Mouse (Mus musculus) heart, adult 2 months (tissue): ENCODE results near the gene Limch1. TPM values are rescaled to one million over a fixed set of nuclear protein-coding genes. Genes with fewer than 3 reads are reported as not detected.

ENCODE experiments used
- DNase-seq, 2 experiments: peaks; one replicate each; pipeline ENCODE4 v3.0.0; 2021
- H3K27ac ChIP-seq: fragments of 200-600 bp; 2 replicates; pipeline ENCODE4 v1.8.1; 2022
- H3K27me3 ChIP-seq: fragments of 200-500 bp; 2 replicates; pipeline ENCODE4 v1.6.1; 2012; ENCODE audit warnings: mild to moderate bottlenecking, low read length, inconsistent platforms, mixed read lengths; ENCODE audit not compliant: control insufficient read depth, insufficient read depth
- H3K36me3 ChIP-seq: fragments of 200-500 bp; 2 replicates; pipeline ENCODE4 v1.6.1; 2012; ENCODE audit warnings: low read length, inconsistent platforms; ENCODE audit not compliant: control insufficient read depth, insufficient read depth
- H3K4me1 ChIP-seq: fragments of 200-500 bp; 2 replicates; pipeline ENCODE4 v1.6.1; 2011; ENCODE audit warnings: low read length; ENCODE audit not compliant: control insufficient read depth, insufficient read depth
- H3K4me3 ChIP-seq: fragments of 200-600 bp; 2 replicates; pipeline ENCODE4 v1.8.1; 2022
- H3K79me2 ChIP-seq: fragments of 200-500 bp; replicated peaks from 2 replicates; pipeline ENCODE4 v1.6.1; 2012; ENCODE audit warnings: mild to moderate bottlenecking, inconsistent platforms, low read length, moderate library complexity, mixed read lengths; ENCODE audit not compliant: control insufficient read depth, insufficient read depth
- H3K9ac ChIP-seq: fragments of 200-500 bp; 2 replicates; pipeline ENCODE4 v1.6.1; 2012; ENCODE audit warnings: low read depth, mild to moderate bottlenecking, control low read depth, inconsistent platforms, low read length, mixed read lengths
- CTCF ChIP-seq: fragments of 200-600 bp; IDR thresholded peaks from 2 replicates; pipeline ENCODE4 v1.8.1; 2022; ENCODE audit warnings: antibody characterized with exemption, mild to moderate bottlenecking, moderate library complexity
- EP300 ChIP-seq: fragments of 200-500 bp; IDR thresholded peaks from 2 replicates; pipeline ENCODE4 v1.6.1; 2011; ENCODE audit warnings: low read depth, low read length, control low read depth; ENCODE audit not compliant: insufficient read depth
- POLR2A ChIP-seq: fragments of 200-500 bp; IDR thresholded peaks from 2 replicates; pipeline ENCODE4 v1.6.1; 2011; ENCODE audit warnings: mild to moderate bottlenecking, low read depth, low read length, control low read depth; ENCODE audit not compliant: insufficient read depth
- WGBS: fragments of 180-500 bp; shearing (Covaris S2); methylation state at CpG from one replicate; pipeline ENCODE4 v1.1.7; 2018; 5-methylcytosine and 5-hydroxymethylcytosine counted together
- intact Hi-C: fragments of 180-260 bp; cut with DNase I; formaldehyde crosslinking; loops from one replicate; pipeline ENCODE4 v1.15.1; 2025
- polyA plus RNA-seq: library from polyadenylated mRNA; depleted of rRNA; stranded (reverse); fragments of >200 nt; gene quantifications from 2 replicates; pipeline ENCODE4 v1.2.3, GENCODE M21; 2012
- total RNA-seq, 2 experiments: library from RNA; stranded (reverse); gene quantifications; 2 replicates each; pipeline ENCODE4 v1.2.3; 2021

Limch1 gene
- total and polyA plus RNA-seq, 3 experiments = 60.2 to 277 (median 230) TPM

DNA sequence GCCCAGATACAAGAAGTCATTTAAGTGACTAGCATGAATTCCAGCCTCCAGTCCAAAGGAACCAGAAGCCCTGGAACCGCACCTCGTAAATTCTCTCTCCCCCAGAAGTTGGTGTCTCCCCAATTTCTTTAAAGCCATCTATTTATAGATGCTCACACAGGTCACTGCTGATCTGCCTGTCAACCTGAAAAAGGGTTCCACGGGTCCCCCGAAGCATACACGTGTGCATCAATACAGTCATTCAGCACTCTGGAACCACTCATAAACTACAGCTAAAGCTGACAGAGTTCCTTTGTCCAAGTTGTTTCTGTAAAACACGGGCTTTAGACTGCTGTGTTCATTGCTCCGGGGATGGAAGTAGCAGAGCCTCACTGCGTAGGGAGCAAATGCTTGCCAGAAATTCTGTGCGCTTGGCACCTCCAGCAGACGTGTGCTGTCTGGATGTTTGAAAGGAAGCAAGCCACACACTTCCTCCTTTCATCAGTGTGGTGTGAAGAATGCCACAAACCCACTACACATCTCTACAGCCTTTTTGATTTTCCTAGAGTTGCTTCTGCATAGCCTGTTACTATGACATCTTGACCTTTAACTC, 278.9 kb downstream of the Limch1 start:
- intact Hi-C loops = no loop called here
- Histone ChIP-seq H3K4me1 (peaks cover 4% of the 10 kb centered on the region; the same call in 1 of the 2 replicates), H3K27ac (no peak overlapping the region), H3K9ac (no peak overlapping the region), H3K36me3 (no peaks in the 10 kb centered on the region), H3K79me2 (no peaks in the 10 kb centered on the region), H3K27me3 (no peaks in the 10 kb centered on the region), H3K4me3 (no peak overlapping the region)
- WGBS = 46% methylated on average over 10 of the region's 10 CpGs
- TF ChIP-seq EP300 (no peak), CTCF (no peak), POLR2A (no peak)
- DNase-seq = peak in 1 of 2 experiments; percentile 16

- intact Hi-C loops = no loop called here
- H3K36me3 ChIP-seq = no peaks in the 10 kb centered on the region
- H3K79me2 ChIP-seq = no peaks in the 10 kb centered on the region
- H3K9ac ChIP-seq = no peak overlapping the region
- TF ChIP-seq CTCF = no peak
- TF ChIP-seq EP300 = no peak
- no peak for TF ChIP-seq POLR2A
- H3K27me3 ChIP-seq = no peaks in the 10 kb centered on the region
- peaks cover 4% of the 10 kb centered on the region; the same call in 1 of the 2 replicates for H3K4me1 ChIP-seq
- no peak overlapping the region for H3K27ac ChIP-seq
- no peak for DNase-seq
- WGBS = 60% methylated on average over 8 of the region's 8 CpGs
- no peak overlapping the region for H3K4me3 ChIP-seq
Measured at GRCm38 (mm10) chr5:67025095-67025494, 279.5 kb downstream of the Limch1 start.

DNA sequence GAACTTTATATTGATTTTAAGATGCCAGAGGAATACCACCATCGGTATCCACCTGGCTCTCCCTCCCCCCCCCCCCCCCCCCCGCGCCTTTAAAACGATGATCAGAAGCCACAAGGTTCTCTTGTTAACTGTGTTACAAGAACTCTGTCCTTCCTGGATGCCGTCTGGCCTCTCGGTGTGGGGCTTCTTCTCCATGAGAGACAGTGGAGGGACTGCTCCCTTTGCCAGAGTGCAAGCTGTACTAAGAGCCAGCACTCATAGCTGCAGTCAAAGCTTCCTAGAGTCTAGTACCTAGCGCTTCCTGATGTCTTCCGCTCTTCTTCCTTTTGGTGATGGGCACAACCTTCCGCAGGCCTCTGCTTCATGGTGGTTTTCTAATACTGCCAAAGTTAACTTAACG, 280.0 kb downstream of the Limch1 start:
- Histone ChIP-seq H3K4me1 (peaks cover 4% of the 10 kb centered on the region; the same call in 1 of the 2 replicates), H3K36me3 (no peaks in the 10 kb centered on the region), H3K9ac (no peak overlapping the region), H3K27me3 (no peaks in the 10 kb centered on the region), H3K27ac (no peak overlapping the region), H3K79me2 (no peaks in the 10 kb centered on the region), H3K4me3 (no peak overlapping the region)
- DNase-seq = no peak
- intact Hi-C loops = no loop called here
- TF ChIP-seq POLR2A (no peak), EP300 (no peak), CTCF (no peak)
- WGBS = 86% methylated on average over 10 of the region's 10 CpGs

GRCm38 (mm10) chr5:67028786-67029185, 283.2 kb downstream of the Limch1 start:
- intact Hi-C loops = no loop called here
- TF ChIP-seq EP300 (no peak), POLR2A (no peak), CTCF (no peak)

DNA sequence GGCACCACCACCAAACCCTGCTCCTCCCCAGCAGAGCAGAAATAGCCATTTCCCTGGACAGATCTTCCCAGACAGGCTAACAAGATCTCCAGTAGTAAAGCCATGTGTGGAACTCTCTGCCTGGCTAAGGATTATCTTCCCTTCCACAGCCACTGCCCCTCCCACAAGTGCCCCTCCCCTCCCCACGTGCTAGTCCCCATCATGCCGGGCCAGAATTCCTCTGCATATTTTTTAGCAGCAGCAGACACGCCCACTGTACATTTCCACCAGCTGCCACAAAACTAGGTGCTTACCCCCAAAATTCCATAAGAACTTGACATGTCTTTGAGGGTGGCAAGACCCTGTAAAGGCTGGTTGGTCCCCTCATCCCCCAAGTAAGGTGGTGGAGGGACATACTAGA, 284.3 kb downstream of the Limch1 start:
- no peaks in the 10 kb centered on the region for H3K79me2 ChIP-seq
- no peak overlapping the region for H3K27ac ChIP-seq
- H3K9ac ChIP-seq = no peak overlapping the region
- H3K4me1 ChIP-seq = no peaks in the 10 kb centered on the region
- intact Hi-C loops = no loop called here
- DNase-seq = no peak
- 46% methylated on average over 3 of the region's 3 CpGs for WGBS
- no peak overlapping the region for H3K4me3 ChIP-seq
- TF ChIP-seq CTCF = no peak
- TF ChIP-seq POLR2A = no peak
- no peak for TF ChIP-seq EP300
- no peaks in the 10 kb centered on the region for H3K36me3 ChIP-seq
- H3K27me3 ChIP-seq = no peaks in the 10 kb centered on the region

More at GRCm38 (mm10) chr5:67028786-67029185, 283.2 kb downstream of the Limch1 start:
- 81% methylated on average over 16 of the region's 16 CpGs for WGBS
- H3K4me3 ChIP-seq = no peak overlapping the region
- H3K4me1 ChIP-seq = peaks cover 4% of the 10 kb centered on the region; the same call in 1 of the 2 replicates
- no peaks in the 10 kb centered on the region for H3K36me3 ChIP-seq
- H3K9ac ChIP-seq = no peak overlapping the region
- no peak overlapping the region for H3K27ac ChIP-seq
- H3K79me2 ChIP-seq = no peaks in the 10 kb centered on the region
- no peaks in the 10 kb centered on the region for H3K27me3 ChIP-seq
- no peak for DNase-seq

DNA sequence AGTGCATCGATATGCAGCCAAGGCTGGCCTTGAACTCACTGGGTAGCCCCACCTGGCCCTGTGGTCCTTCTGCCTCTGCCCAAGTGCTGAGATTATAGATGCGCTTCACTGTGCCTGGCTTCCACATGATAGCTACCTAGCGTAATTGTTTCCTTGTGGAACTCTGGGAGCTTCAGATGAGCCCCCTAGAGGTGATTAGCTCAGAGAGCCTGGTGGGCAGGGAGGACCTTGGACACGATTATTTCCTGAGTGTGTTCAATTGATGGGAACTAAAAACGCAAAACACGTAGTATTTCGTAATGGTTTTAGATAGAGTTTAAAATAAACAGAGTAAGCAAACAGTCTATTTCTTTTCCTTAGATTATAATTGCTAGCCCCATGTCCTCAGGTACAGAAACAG, 287.0 kb downstream of the Limch1 start:
- Histone ChIP-seq H3K79me2 (no peaks in the 10 kb centered on the region), H3K9ac (no peak overlapping the region), H3K36me3 (no peaks in the 10 kb centered on the region), H3K4me1 (no peaks in the 10 kb centered on the region), H3K27ac (no peak overlapping the region), H3K4me3 (no peak overlapping the region), H3K27me3 (no peaks in the 10 kb centered on the region)
- intact Hi-C loops = no loop called here
- 77% methylated on average over 7 of the region's 7 CpGs for WGBS
- DNase-seq = no peak
- TF ChIP-seq EP300 = no peak
- TF ChIP-seq POLR2A = no peak
- TF ChIP-seq CTCF = no peak
